Mouse (Mus musculus) kidney, postnatal 36 days (tissue): ENCODE results near the gene Foxa3.
A peak's percentile ranks its signal among the peaks of the same experiment; 100 is the strongest.

Experiments
- DNase-seq, 2 experiments: peaks; one replicate each; pipeline ENCODE4 v3.0.0; 2021 to 2022; ENCODE audit warnings: mixed read lengths in 2 of 2

Gene Foxa3

DNA sequence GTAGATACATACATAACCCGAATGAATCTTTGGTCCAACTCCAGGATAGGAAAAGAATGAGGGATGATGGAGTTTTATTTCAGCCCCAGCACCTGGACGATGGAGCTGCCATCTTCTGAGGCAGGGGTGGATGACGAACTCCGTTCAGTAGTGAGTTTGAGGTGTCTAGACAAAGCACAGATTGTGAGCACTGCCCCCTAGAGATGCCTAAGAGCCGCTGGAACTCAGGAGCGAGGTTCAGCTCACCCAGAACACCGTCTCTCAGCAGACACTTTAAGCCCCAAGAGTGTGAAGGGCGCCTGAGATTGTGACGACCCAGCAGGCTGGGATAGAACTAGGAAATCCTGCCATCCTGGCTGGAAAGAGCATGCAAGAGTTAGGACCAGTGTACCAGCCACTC is 24.5 kb downstream of the Foxa3 start:
- no peak for DNase-seq

DNA sequence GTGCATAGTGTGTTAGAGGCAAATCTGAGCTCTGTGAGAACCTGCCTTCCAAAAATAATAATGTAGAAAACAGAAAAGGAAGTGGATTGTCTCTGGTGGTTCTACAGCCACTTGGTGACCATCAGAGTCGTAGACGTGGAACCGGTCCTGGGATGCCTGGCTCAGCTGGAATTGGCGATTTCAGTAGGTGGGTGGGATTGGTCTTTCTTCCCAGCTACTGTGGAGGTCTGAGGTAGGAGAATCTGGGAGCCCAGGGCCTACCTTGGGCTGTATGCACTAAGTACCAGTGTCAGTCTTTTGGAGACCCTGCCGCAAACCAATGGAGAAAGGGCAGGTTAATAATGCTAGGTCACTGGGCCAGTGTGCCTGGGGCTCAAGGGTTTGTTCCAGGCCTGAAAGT is 30.3 kb downstream of the Foxa3 start:
- DNase-seq: no peak

- DNase-seq: peak in 1 of 2 experiments; percentile 44
These were observed 31.1 kb downstream of the Foxa3 start for GRCm38 (mm10) chr7:18992294-18992675.

GRCm38 (mm10) chr7:18991660-18992293 is 31.6 kb downstream of the Foxa3 start:
- DNase-seq: peak in 1 of 2 experiments; percentile 22

DNA sequence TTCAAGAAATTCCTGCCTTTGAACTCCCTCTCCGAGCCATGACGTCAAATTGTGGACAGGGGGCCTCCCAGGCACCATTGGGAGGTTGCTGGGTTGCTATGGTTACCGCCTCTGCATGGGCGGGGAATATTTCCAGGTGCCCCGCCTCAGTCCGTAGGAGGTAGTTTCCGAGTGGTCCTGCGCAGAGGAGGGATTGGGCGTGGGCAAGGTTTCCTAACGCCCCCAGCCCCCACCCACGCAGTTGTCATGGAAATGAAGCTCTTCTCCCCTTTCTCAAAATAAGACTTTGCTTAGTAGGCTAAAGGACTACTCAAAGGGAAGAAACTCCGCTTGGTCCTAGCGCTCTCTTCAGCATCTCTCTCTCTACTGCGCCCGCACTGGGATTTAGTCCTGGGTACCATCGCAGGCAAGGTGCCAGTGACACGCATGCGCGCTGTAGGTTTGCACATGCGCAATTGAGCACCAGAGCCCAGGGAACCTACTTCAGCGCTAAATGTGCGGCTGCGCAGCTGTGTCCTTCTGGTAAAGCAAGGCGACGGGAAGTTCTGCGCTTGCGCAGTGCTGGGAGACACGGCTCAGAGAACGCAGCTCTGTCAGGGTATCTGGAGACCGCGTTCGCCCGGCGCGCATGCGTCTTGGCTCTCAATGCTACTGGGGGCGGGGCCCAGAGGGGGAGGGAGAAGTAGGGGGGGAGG is 32.6 kb downstream of the Foxa3 start, which contains the start of gene Mypop:
Gene Mypop (plus strand): TSS at position 645 of the 695 bp plus-strand sequence.
- peak; percentile 100 for DNase-seq

DNA sequence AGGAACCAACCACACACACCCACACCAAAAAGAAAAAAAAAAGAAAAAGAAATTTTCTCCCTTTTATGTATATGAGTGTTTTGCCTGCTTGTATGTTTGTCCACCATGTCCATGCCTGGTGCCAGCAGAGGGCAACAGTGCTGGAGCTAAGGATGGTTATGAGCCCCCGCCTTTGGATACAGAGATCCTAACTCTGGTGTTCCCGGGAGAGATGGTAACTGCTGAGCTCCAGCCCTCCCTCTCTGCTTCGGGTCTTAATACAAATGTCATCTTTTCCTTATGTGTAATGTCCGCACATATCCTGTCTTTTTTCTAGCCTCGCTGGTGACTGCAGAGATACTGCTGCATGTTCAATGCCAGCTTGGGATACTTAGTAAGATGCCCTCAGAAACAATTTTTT is 33.3 kb downstream of the Foxa3 start:
- peak in 1 of 2 experiments; percentile 34 for DNase-seq

DNA sequence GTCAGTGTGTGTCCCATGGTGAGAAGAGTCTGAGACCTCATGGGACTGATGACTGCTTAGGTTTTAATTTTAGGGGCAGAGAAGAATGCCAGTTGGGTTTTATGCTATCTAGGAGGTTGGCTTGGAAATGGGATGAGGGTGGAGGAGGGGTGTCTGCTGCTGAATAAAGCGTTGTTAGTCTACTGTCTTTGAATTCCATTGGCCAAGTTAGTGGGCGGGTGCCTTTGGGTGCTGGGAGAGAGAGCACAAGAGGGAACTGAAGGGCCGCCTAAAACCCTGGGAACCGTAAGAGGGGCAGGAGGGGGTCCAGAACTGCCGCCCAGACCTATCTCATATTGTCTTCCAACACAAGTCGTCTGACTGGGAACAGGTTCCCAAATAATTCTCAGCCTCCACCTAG is 34.6 kb downstream of the Foxa3 start:
- no peak for DNase-seq

DNA sequence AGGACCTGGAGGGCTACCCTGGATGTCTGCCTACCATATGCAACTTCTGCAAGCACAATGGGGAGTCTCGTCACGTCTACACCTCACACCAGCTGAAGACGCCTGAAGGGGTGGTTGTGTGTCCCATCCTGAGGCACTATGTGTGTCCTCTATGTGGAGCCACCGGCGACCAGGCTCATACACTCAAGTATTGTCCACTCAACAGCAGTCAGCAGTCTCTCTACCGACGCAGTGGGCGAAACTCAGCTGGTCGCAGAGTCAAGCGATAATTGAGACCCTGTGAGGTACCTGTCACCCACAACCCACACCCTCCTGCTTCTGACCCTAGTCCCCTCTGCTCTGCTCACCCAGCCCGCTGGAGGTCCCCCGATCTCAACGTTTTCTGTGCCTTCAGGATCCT is 35.6 kb downstream of the Foxa3 start:
- DNase-seq: no peak

- no peak for DNase-seq
These were observed 36.2 kb downstream of the Foxa3 start, which contains the start of gene Nanos2 for GRCm38 (mm10) chr7:18987100-18987499. TSS of gene Nanos2 (plus strand) at chr7:18987400.

GRCm38 (mm10) chr7:18986503-18986902 is 36.8 kb downstream of the Foxa3 start:
- no peak for DNase-seq

DNA sequence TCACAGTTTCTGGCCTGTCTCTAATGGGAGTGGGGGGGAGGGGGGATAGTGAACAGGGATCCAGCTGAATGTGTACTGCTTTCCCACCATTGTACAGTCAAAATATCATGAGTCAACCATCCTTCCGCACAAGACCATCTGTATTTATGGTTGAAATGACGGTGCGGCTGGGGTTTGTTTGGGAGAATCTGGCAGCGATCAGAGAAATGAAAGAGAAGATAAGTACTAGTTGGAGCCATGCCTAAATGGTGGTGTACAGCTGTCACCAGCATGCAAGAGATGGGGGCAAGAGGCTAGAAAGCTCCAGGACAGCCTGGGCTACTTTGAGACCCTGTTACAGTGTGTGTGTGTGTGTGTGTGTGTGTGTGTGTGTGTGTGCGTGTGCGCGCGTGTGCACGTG is 45.0 kb downstream of the Foxa3 start:
- DNase-seq: no peak

- DNase-seq: no peak
These were observed 52.4 kb downstream of the Foxa3 start for GRCm38 (mm10) chr7:18970956-18971355.

DNA sequence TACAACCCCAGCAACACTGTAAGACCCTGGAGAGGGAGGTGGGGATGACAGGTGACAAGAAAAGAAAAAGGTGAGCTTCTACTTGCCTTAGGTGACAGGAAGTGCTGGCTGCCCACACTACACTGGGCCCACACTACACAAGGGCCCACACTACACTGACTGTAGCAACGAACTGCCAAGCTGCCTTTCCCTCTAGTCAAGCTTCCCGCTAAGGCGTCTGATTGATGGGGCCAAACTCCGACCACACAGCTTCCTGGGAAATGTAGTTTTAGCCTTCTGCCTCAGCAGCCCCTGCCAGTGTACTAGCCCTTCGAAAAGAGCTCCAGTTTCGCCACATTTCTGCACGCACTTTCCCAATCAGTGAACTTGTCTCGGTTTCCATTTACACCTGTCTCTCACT is 55.7 kb downstream of the Foxa3 start:
- no peak for DNase-seq

GRCm38 (mm10) chr7:18965312-18965711 is 58.0 kb downstream of the Foxa3 start:
- DNase-seq: no peak

DNA sequence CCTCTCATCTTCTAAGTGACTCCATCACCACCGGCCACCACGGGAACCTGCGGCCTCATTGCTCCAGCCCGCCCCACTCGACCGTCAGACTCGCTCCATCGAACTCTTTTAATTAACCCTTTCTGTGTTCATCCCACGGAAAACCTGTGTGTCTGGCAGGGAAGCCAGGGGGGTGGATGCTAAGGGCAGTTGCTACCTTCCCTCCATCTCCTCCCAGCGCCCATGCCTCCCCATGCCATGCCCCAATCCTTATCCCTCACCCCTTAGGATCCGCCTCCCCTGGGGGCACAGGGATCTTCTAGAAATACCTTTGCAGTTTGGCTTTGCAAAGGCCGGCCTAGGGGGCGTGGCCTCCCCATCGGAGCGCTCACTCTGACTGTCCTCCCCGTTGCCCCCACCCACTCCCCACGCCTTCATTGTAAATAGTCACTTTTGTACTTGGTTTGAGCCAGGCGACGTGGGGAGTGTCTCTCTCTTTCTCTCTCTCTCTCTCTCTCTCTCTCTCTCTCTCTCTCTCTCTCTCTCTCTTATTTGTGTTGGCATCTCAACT is 60.0 kb downstream of the Foxa3 start:
- no peak for DNase-seq
